Mouse (Mus musculus) liver (tissue): ENCODE measurements around the gene C1qtnf2.

Experiments
- DNase-seq: peaks from one replicate; pipeline ENCODE4 v3.0.0-alpha.2; 2020; ENCODE audit warnings: mixed read lengths

C1qtnf2 gene

DNA sequence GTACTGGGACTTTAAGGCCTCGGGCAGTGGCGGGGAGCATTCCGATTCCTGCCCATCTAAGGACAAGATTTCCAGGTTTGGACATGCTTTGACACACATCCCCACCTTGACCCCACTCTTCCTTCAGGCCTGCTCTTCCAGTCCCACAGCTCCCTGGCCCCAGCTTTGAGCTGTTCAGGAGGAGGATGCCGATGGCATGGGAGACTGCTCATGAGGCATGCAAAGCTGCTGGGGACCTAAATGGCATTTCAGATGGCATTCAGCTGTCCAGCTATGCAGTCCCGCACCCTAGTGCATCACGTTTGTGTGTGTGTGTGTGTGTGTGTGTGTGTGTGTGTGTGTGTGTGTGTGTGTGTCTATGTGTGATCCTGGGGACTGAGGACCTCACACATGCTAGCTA lies 63.0 kb downstream of the C1qtnf2 start:
- no peak for DNase-seq

DNA sequence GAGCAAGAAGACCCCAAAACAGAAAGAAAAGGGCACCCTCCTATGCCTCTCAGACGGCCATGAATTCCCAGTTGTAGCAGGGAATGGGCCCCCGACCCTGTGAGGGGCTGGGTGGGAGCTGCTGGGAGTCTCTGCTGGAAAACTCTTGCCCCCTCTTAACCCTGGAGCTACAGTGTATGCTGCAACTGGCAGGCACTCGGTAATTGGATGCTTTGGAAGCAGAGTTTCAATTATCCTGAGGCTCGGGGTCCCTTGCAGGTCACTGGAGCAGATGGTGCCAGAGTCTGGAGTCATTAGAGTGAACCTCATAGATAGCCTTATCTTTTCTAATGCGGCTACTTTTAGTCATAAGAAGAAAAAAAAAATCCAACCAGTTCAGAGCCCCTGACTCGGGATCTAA lies 65.8 kb downstream of the C1qtnf2 start:
- no peak for DNase-seq
